Mouse (Mus musculus): ENCODE measurements at regions not wholly inside any gene's neighbourhood (a gene's known extent, or its start where the extent isn't known, plus 50 kb on each side); places are given as distances from the start of the nearest gene placed in this dataset.
"Not testable (repeated sequence)": the region's sequence is repeated elsewhere in the genome, so short reads cannot be mapped to it uniquely, and the experiment has no call there.

GRCm38 (mm10) chr10:56980821-56981220 lies 505.4 kb upstream of the Hsf2 start:
- no peaks in the 10 kb centered on the region for H3K27me3 ChIP-seq
- peak; percentile 54 for ATAC-seq
- in situ Hi-C loops (cut with MboI; ENCODE audit: low pct_unique_long_range_greater_than_20kb), result loop anchor here (10.0 kb wide), 1 partner anchor 306 kb away; no protein-coding TSS in a partner anchor
- TF ChIP-seq CTCF (IDR thresholded peaks at IDR 0.05), result no peak
- DNase-seq (ENCODE audit: low read depth, low spot score), result no peak
- ChIA-PET CTCF (no interaction called here), POLR2A (no interaction called here)

GRCm38 (mm10) chr10:56982526-56983190 lies 503.5 kb upstream of the Hsf2 start:
- peaks cover 9% of the 10 kb centered on the region for H3K27me3 ChIP-seq
- POLR2A ChIA-PET, result interaction anchor here (0.7 to 0.9 kb wide), 2 partner anchors 9 to 488 kb away, joined by 3 to 9 read pairs; no protein-coding TSS in a partner anchor
- no peak for TF ChIP-seq CTCF (IDR thresholded peaks at IDR 0.05)
- no peak for DNase-seq (ENCODE audit: low read depth, low spot score)
- CTCF ChIA-PET, result no interaction called here
- in situ Hi-C loops (cut with MboI; ENCODE audit: low pct_unique_long_range_greater_than_20kb), result loop anchor here (10.0 kb wide), 1 partner anchor 308 kb away; no protein-coding TSS in a partner anchor
- no peak for ATAC-seq

GRCm38 (mm10) chr10:56994969-56995368 lies 491.2 kb upstream of the Hsf2 start:
- ATAC-seq (no peak), DNase-seq (ENCODE audit: low read depth, low spot score) (no peak)
- in situ Hi-C loops (cut with MboI; ENCODE audit: low pct_unique_long_range_greater_than_20kb), result loop anchor here (5.0 kb wide), 1 partner anchor 48 kb away; no protein-coding TSS in a partner anchor
- CTCF ChIA-PET, result interaction anchor here (1.6 kb wide), 2 partner anchors 10 to 622 kb away, joined by 3 to 9 read pairs; no protein-coding TSS in a partner anchor
- H3K27me3 ChIP-seq, result peaks cover 4% of the 10 kb centered on the region
- TF ChIP-seq CTCF (IDR thresholded peaks at IDR 0.05), result no peak
- POLR2A ChIA-PET, result no interaction called here

GRCm38 (mm10) chr10:57000892-57001722 lies 485.1 kb upstream of the Hsf2 start:
- peak; percentile 79 for ATAC-seq
- no peak for DNase-seq (ENCODE audit: low read depth, low spot score)
- in situ Hi-C loops (cut with MboI; ENCODE audit: low pct_unique_long_range_greater_than_20kb), result loop anchor here (5.0 to 10.0 kb wide), 3 partner anchors 184 to 629 kb away; no protein-coding TSS in a partner anchor
- CTCF ChIA-PET, result interaction anchor here (0.6 to 5.0 kb wide), 7 partner anchors 10 to 637 kb away, joined by 3 to 57 read pairs (median 4); partner anchors contain the start of gene Gja1
- peak; percentile 79 for TF ChIP-seq CTCF (IDR thresholded peaks at IDR 0.05)
- H3K27me3 ChIP-seq, result peaks cover 11% of the 10 kb centered on the region
- POLR2A ChIA-PET, result interaction anchor here (0.9 kb wide), 1 partner anchor 627 kb away, joined by 3 read pairs; no protein-coding TSS in a partner anchor

- ChIA-PET POLR2A (interaction anchor here (0.9 kb wide), 1 partner anchor 628 kb away, joined by 3 read pairs; no protein-coding TSS in a partner anchor), CTCF (interaction anchor here (1.2 to 5.0 kb wide), 6 partner anchors 10 to 630 kb away, joined by 4 to 57 read pairs (median 4); partner anchors contain the start of gene Gja1)
- TF ChIP-seq CTCF (IDR thresholded peaks at IDR 0.05), result no peak
- H3K27me3 ChIP-seq, result peaks cover 16% of the 10 kb centered on the region
- ATAC-seq (no peak), DNase-seq (ENCODE audit: low read depth, low spot score) (no peak)
- in situ Hi-C loops (cut with MboI; ENCODE audit: low pct_unique_long_range_greater_than_20kb), result loop anchor here (5.0 to 10.0 kb wide), 3 partner anchors 183 to 629 kb away; no protein-coding TSS in a partner anchor
Observed at GRCm38 (mm10) chr10:57001723-57002110, 484.5 kb upstream of the Hsf2 start.

- ChIA-PET CTCF (interaction anchor here (1.2 kb wide), 1 partner anchor 9 kb away, joined by 3 read pairs; no protein-coding TSS in a partner anchor), POLR2A (no interaction called here)
- in situ Hi-C loops (cut with MboI; ENCODE audit: low pct_unique_long_range_greater_than_20kb), result no loop called here
- no peak for ATAC-seq
- H3K27me3 ChIP-seq, result no peaks in the 10 kb centered on the region
- DNase-seq (ENCODE audit: low read depth, low spot score), result no peak
- no peak for TF ChIP-seq CTCF (IDR thresholded peaks at IDR 0.05)
Observed at GRCm38 (mm10) chr10:57037641-57038040, 448.5 kb upstream of the Hsf2 start.

GRCm38 (mm10) chr10:57040201-57040600 lies 446.0 kb upstream of the Hsf2 start:
- TF ChIP-seq CTCF (IDR thresholded peaks at IDR 0.05), result no peak
- POLR2A ChIA-PET, result no interaction called here
- no peak for ATAC-seq
- in situ Hi-C loops (cut with MboI; ENCODE audit: low pct_unique_long_range_greater_than_20kb), result no loop called here
- CTCF ChIA-PET, result no interaction called here
- no peak for DNase-seq (ENCODE audit: low read depth, low spot score)
- H3K27me3 ChIP-seq, result peaks cover 4% of the 10 kb centered on the region

GRCm38 (mm10) chr10:57046021-57046420 lies 440.2 kb upstream of the Hsf2 start:
- ChIA-PET POLR2A (no interaction called here), CTCF (interaction anchor here (1.1 kb wide), 1 partner anchor 8 kb away, joined by 3 read pairs; no protein-coding TSS in a partner anchor)
- ATAC-seq, result no peak
- TF ChIP-seq CTCF (IDR thresholded peaks at IDR 0.05), result no peak
- peaks cover 8% of the 10 kb centered on the region for H3K27me3 ChIP-seq
- DNase-seq (ENCODE audit: low read depth, low spot score), result no peak
- in situ Hi-C loops (cut with MboI; ENCODE audit: low pct_unique_long_range_greater_than_20kb), result no loop called here

- ChIA-PET POLR2A (no interaction called here), CTCF (interaction anchor here (1.1 kb wide), 1 partner anchor 9 kb away, joined by 3 read pairs; no protein-coding TSS in a partner anchor)
- in situ Hi-C loops (cut with MboI; ENCODE audit: low pct_unique_long_range_greater_than_20kb), result no loop called here
- DNase-seq (ENCODE audit: low read depth, low spot score) (no peak), ATAC-seq (no peak)
- no peak for TF ChIP-seq CTCF (IDR thresholded peaks at IDR 0.05)
- peaks cover 8% of the 10 kb centered on the region for H3K27me3 ChIP-seq
Observed at GRCm38 (mm10) chr10:57046891-57047290, 439.3 kb upstream of the Hsf2 start.

GRCm38 (mm10) chr10:57047719-57048118 lies 438.5 kb upstream of the Hsf2 start:
- ChIA-PET CTCF (no interaction called here), POLR2A (no interaction called here)
- no peak for TF ChIP-seq CTCF (IDR thresholded peaks at IDR 0.05)
- DNase-seq (ENCODE audit: low read depth, low spot score) (no peak), ATAC-seq (no peak)
- in situ Hi-C loops (cut with MboI; ENCODE audit: low pct_unique_long_range_greater_than_20kb), result no loop called here
- peaks cover 8% of the 10 kb centered on the region for H3K27me3 ChIP-seq

- in situ Hi-C loops (cut with MboI; ENCODE audit: low pct_unique_long_range_greater_than_20kb); POLR2A ChIA-PET; ATAC-seq; DNase-seq (ENCODE audit: low read depth, low spot score); CTCF ChIA-PET; H3K27me3 ChIP-seq: not testable (repeated sequence)
Observed at GRCm38 (mm10) chr10:57053375-57053774, 432.8 kb upstream of the Hsf2 start.
